Mouse (Mus musculus) embryonic facial prominence, embryonic 14.5 days (tissue): ENCODE data around the gene Wnt9a. TPM values are rescaled to one million over a fixed set of nuclear protein-coding genes. Genes with fewer than 3 reads are reported as not detected.

Experiments used
- ATAC-seq: fragments of 200-750 bp; cut with Nextera tagmentation; 2 replicates; pipeline ENCODE4 v1.8.0; 2017; ENCODE audit warnings: low read depth, moderate number of reproducible peaks, moderate TSS enrichment
- DNase-seq: peaks from one replicate; pipeline ENCODE4 v3.0.0-alpha.2; 2015; ENCODE audit warnings: low spot score
- H3K27ac ChIP-seq: fragments of 300-500 bp; sonication (generic); replicated peaks from 2 replicates; pipeline ENCODE4 v1.5.1; 2014; ENCODE audit warnings: low read depth, mild to moderate bottlenecking, low read length, moderate library complexity
- H3K27me3 ChIP-seq: fragments of 300-500 bp; sonication (generic); replicated peaks from 2 replicates; pipeline ENCODE4 v1.6.1; 2014; ENCODE audit warnings: low read length; ENCODE audit not compliant: control insufficient read depth, insufficient read depth
- H3K36me3 ChIP-seq: fragments of 300-500 bp; sonication (generic); 2 replicates; pipeline ENCODE4 v1.6.1; 2014; ENCODE audit warnings: low read length, mixed read lengths; ENCODE audit not compliant: control insufficient read depth, insufficient read depth
- H3K4me1 ChIP-seq: fragments of 300-500 bp; sonication (generic); 2 replicates; pipeline ENCODE4 v1.6.1; 2014; ENCODE audit warnings: antibody characterized with exemption, low read length; ENCODE audit not compliant: control insufficient read depth, insufficient read depth
- H3K4me2 ChIP-seq: fragments of 300-500 bp; sonication (generic); 2 replicates; pipeline ENCODE4 v1.6.1; 2014; ENCODE audit warnings: low read depth, mild to moderate bottlenecking, low read length, moderate library complexity, mixed read lengths
- H3K4me3 ChIP-seq: fragments of 300-500 bp; sonication (generic); 2 replicates; pipeline ENCODE4 v1.5.1; 2014; ENCODE audit warnings: low read depth, mild to moderate bottlenecking, low read length
- H3K9ac ChIP-seq: fragments of 300-500 bp; sonication (generic); 2 replicates; pipeline ENCODE4 v1.6.1; 2014; ENCODE audit warnings: low read depth, mild to moderate bottlenecking, low read length, moderate library complexity, mixed read lengths
- H3K9me3 ChIP-seq: fragments of 300-500 bp; sonication (generic); 2 replicates; pipeline ENCODE4 v1.6.1; 2016; ENCODE audit warnings: low read length; ENCODE audit not compliant: control insufficient read depth
- WGBS: fragments of 180-500 bp; shearing (Covaris S2); extraction: QIAGEN DNeasy Blood & Tissue Kit; methylation state at CpG from one replicate; pipeline ENCODE4 v1.1.7; 2014; 5-methylcytosine and 5-hydroxymethylcytosine counted together
- polyA plus RNA-seq: library from polyadenylated mRNA; unstranded; fragments of >200 nt; fragmentation: Nextera tagmentation; extraction: Ambion mirVana; gene quantifications from 2 replicates; pipeline ENCODE4 v1.2.1, GENCODE M21; 2014

Wnt9a gene
- polyA plus RNA-seq, 1 experiment from 2014 or later = 4.8 TPM

- no peak for DNase-seq
- H3K4me1 ChIP-seq = peaks cover 8% of the 10 kb centered on the region; the same call in 1 of the 2 replicates
- 19% methylated on average over 6 of the region's 6 CpGs for WGBS
These were observed 40.0 kb upstream of the Wnt9a start for GRCm38 (mm10) chr11:59266727-59267126.

GRCm38 (mm10) chr11:59274184-59274583 is 32.5 kb upstream of the Wnt9a start:
- Histone ChIP-seq H3K9me3 (no peaks in the 10 kb centered on the region), H3K4me1 (no peaks in the 10 kb centered on the region), H3K27me3 (0 out of 2 replicates have a peak, but pooled peaks cover 7% of the 10 kb centered on the region), H3K9ac (no peak overlapping the region), H3K27ac (no peak overlapping the region), H3K4me3 (no peak overlapping the region), H3K36me3 (no peaks in the 10 kb centered on the region), H3K4me2 (no peak overlapping the region)
- ATAC-seq = no peak
- DNase-seq = no peak
- WGBS = 65% methylated on average over 3 of the region's 3 CpGs

More at GRCm38 (mm10) chr11:59266727-59267126, 40.0 kb upstream of the Wnt9a start:
- Histone ChIP-seq H3K27ac (no peak overlapping the region), H3K27me3 (peaks cover 45% of the 10 kb centered on the region), H3K36me3 (no peaks in the 10 kb centered on the region), H3K9me3 (0 out of 2 replicates have a peak, but pooled peaks cover 4% of the 10 kb centered on the region), H3K9ac (no peak overlapping the region), H3K4me2 (no peak overlapping the region), H3K4me3 (no peak overlapping the region)
- no peak for ATAC-seq

- WGBS = 25% methylated on average over 2 of the region's 2 CpGs
- Histone ChIP-seq H3K36me3 (no peaks in the 10 kb centered on the region), H3K4me2 (no peak overlapping the region), H3K9me3 (no peaks in the 10 kb centered on the region), H3K4me1 (no peaks in the 10 kb centered on the region), H3K27me3 (0 out of 2 replicates have a peak, but pooled peaks cover 7% of the 10 kb centered on the region), H3K27ac (no peak overlapping the region), H3K4me3 (no peak overlapping the region), H3K9ac (no peak overlapping the region)
- ATAC-seq (no peak), DNase-seq (no peak)
These were observed 29.9 kb upstream of the Wnt9a start for GRCm38 (mm10) chr11:59276877-59277276.

- no peaks in the 10 kb centered on the region for H3K36me3 ChIP-seq
- H3K4me3 ChIP-seq = no peak overlapping the region
- no peaks in the 10 kb centered on the region for H3K9me3 ChIP-seq
- no peak for DNase-seq
- H3K27ac ChIP-seq = no peak overlapping the region
- WGBS = 79% methylated on average over 3 of the region's 4 CpGs
- H3K4me2 ChIP-seq = no peak overlapping the region
- ATAC-seq = no peak
- H3K27me3 ChIP-seq = 0 out of 2 replicates have a peak, but pooled peaks cover 9% of the 10 kb centered on the region
- H3K4me1 ChIP-seq = no peaks in the 10 kb centered on the region
- no peak overlapping the region for H3K9ac ChIP-seq
These were observed 28.7 kb upstream of the Wnt9a start for GRCm38 (mm10) chr11:59278047-59278446.

- no peak for ATAC-seq
- 57% methylated on average over 5 of the region's 5 CpGs for WGBS
- peaks cover 37% of the 10 kb centered on the region for H3K27me3 ChIP-seq
These were observed 24.6 kb upstream of the Wnt9a start for GRCm38 (mm10) chr11:59282111-59282510.

GRCm38 (mm10) chr11:59282933-59283332 is 23.8 kb upstream of the Wnt9a start:
- H3K27ac ChIP-seq = no peak overlapping the region
- WGBS = 53% methylated on average over 10 of the region's 10 CpGs
- no peak overlapping the region for H3K4me2 ChIP-seq
- H3K27me3 ChIP-seq = peaks cover 45% of the 10 kb centered on the region
- no peaks in the 10 kb centered on the region for H3K36me3 ChIP-seq
- DNase-seq (peak; percentile 64), ATAC-seq (0 out of 2 replicates have a peak, but pooled peaks have one; percentile 44)
- no peak overlapping the region for H3K4me3 ChIP-seq
- no peak overlapping the region for H3K9ac ChIP-seq
- no peaks in the 10 kb centered on the region for H3K4me1 ChIP-seq
- H3K9me3 ChIP-seq = no peaks in the 10 kb centered on the region

More at GRCm38 (mm10) chr11:59282111-59282510, 24.6 kb upstream of the Wnt9a start:
- Histone ChIP-seq H3K4me1 (no peaks in the 10 kb centered on the region), H3K4me3 (no peak overlapping the region), H3K36me3 (no peaks in the 10 kb centered on the region), H3K27ac (no peak overlapping the region), H3K9ac (no peak overlapping the region; the same call in 1 of the 2 replicates), H3K9me3 (no peaks in the 10 kb centered on the region), H3K4me2 (no peak overlapping the region)
- DNase-seq = no peak

- DNase-seq = peak; percentile 51
These were observed 22.6 kb upstream of the Wnt9a start for GRCm38 (mm10) chr11:59284146-59284545.

GRCm38 (mm10) chr11:59289706-59290105 is 17.0 kb upstream of the Wnt9a start:
- WGBS = under 1% methylated on average over 25 of the region's 25 CpGs
- Histone ChIP-seq H3K4me1 (peaks cover 16% of the 10 kb centered on the region; the same call in 1 of the 2 replicates), H3K27ac (no peak overlapping the region), H3K27me3 (peaks cover 92% of the 10 kb centered on the region), H3K9me3 (no peaks in the 10 kb centered on the region), H3K4me3 (peak overlapping the region; percentile 34), H3K36me3 (no peaks in the 10 kb centered on the region), H3K9ac (no peak overlapping the region), H3K4me2 (peak overlapping the region; percentile 64)
- DNase-seq (no peak), ATAC-seq (no peak)

More at GRCm38 (mm10) chr11:59284146-59284545, 22.6 kb upstream of the Wnt9a start:
- Histone ChIP-seq H3K4me3 (no peak overlapping the region), H3K27ac (no peak overlapping the region), H3K4me1 (peaks cover 2% of the 10 kb centered on the region; the same call in 1 of the 2 replicates), H3K27me3 (peaks cover 51% of the 10 kb centered on the region), H3K4me2 (no peak overlapping the region), H3K36me3 (no peaks in the 10 kb centered on the region), H3K9ac (no peak overlapping the region), H3K9me3 (no peaks in the 10 kb centered on the region)
- ATAC-seq = 0 out of 2 replicates have a peak, but pooled peaks have one; percentile 41
- 24% methylated on average over 14 of the region's 14 CpGs for WGBS
